Mouse (Mus musculus) CH12.LX (cell line): ENCODE measurements around the gene Olfr134. TPM values are rescaled to one million over a fixed set of nuclear protein-coding genes. Genes with fewer than 3 reads are reported as not detected.

ENCODE experiments used
- DNase-seq: peaks from one replicate; pipeline ENCODE4 v3.0.0-alpha.2; 2013; ENCODE audit errors: extremely low read depth
- H3K27ac ChIP-seq: 2 replicates; pipeline ENCODE4 v1.5.1; 2012; ENCODE audit warnings: low read depth, mild to moderate bottlenecking, control low read depth, moderate library complexity; ENCODE audit not compliant: insufficient read depth
- H3K27me3 ChIP-seq: replicated peaks from 2 replicates; pipeline ENCODE3; 2012; ENCODE audit warnings: inconsistent platforms
- H3K36me3 ChIP-seq, 2 experiments: replicated peaks in 1 of 2; 2 replicates each; pipeline versions ENCODE3 to v1.6.1; 2012; ENCODE audit warnings: inconsistent platforms in 1 of 2, low read length in 1 of 2, mild to moderate bottlenecking in 1 of 2, mixed read lengths in 1 of 2, moderate library complexity in 1 of 2; ENCODE audit not compliant: control insufficient read depth in 1 of 2, insufficient read depth in 1 of 2
- H3K4me1 ChIP-seq, 2 experiments: 2 replicates each; pipeline ENCODE4 v1.6.1; 2012; ENCODE audit warnings: inconsistent platforms in 1 of 2, moderate library complexity in 1 of 2; ENCODE audit not compliant: insufficient read depth in 2 of 2, control insufficient read depth in 1 of 2
- H3K4me2 ChIP-seq: 2 replicates; pipeline ENCODE4 v1.6.1; 2012; ENCODE audit warnings: low read depth, mild to moderate bottlenecking, control low read depth; ENCODE audit not compliant: poor library complexity, insufficient read depth, severe bottlenecking
- H3K4me3 ChIP-seq, 3 experiments: fragments of 150-350 bp in 1 of 3; sonication (generic) in 1 of 3; replicated peaks in 1 of 3; 2 replicates each; pipeline versions ENCODE3 to v1.5.1; 2011 to 2012; ENCODE audit warnings: low read depth in 2 of 3, low read length in 2 of 3, mild to moderate bottlenecking in 2 of 3, moderate library complexity in 2 of 3, control low read depth in 1 of 3, improper control_type of control experiment in 1 of 3, inconsistent platforms in 1 of 3, mixed read lengths in 1 of 3; ENCODE audit not compliant: poor library complexity in 1 of 3
- H3K79me2 ChIP-seq: replicated peaks from 2 replicates; pipeline ENCODE4 v1.6.1; 2012; ENCODE audit warnings: mild to moderate bottlenecking, moderate library complexity; ENCODE audit not compliant: control insufficient read depth, poor library complexity, insufficient read depth, severe bottlenecking; ENCODE audit errors: extremely low read depth
- H3K9ac ChIP-seq: 2 replicates; pipeline ENCODE4 v1.6.1; 2012; ENCODE audit warnings: low read depth, mild to moderate bottlenecking, control low read depth, moderate library complexity; ENCODE audit not compliant: insufficient read depth
- H3K9me3 ChIP-seq: replicated peaks from 2 replicates; pipeline ENCODE3; 2012; ENCODE audit warnings: low read length, inconsistent platforms, mixed read lengths
- BHLHE40 ChIP-seq: IDR thresholded peaks from 2 replicates; pipeline ENCODE4 v1.6.1; 2011; ENCODE audit warnings: mild to moderate bottlenecking, low read depth, low read length, improper control_type of control experiment
- CHD1 ChIP-seq: IDR thresholded peaks from 2 replicates; pipeline ENCODE4 v1.6.1; 2012; ENCODE audit warnings: low read depth, low read length, improper control_type of control experiment, inconsistent platforms
- E2F4 ChIP-seq: IDR thresholded peaks from 2 replicates; pipeline ENCODE4 v1.6.1; 2011; ENCODE audit warnings: low read depth, low read length, improper control_type of control experiment; ENCODE audit not compliant: insufficient replicate concordance
- GABPA ChIP-seq: IDR thresholded peaks from 2 replicates; pipeline ENCODE4 v1.6.1; 2012; ENCODE audit warnings: low read depth, low read length, improper control_type of control experiment, inconsistent platforms; ENCODE audit not compliant: insufficient replicate concordance
- HCFC1 ChIP-seq: IDR thresholded peaks from 2 replicates; pipeline ENCODE4 v1.6.1; 2012; ENCODE audit warnings: low read depth, mild to moderate bottlenecking, inconsistent platforms, low read length, improper control_type of control experiment
- IRF4 ChIP-seq: IDR thresholded peaks from 2 replicates; pipeline ENCODE4 v1.6.1; 2014; ENCODE audit warnings: low read depth, mild to moderate bottlenecking, inconsistent platforms, low read length, improper control_type of control experiment
- MAX ChIP-seq: IDR thresholded peaks from 2 replicates; pipeline ENCODE4 v1.6.1; 2011; ENCODE audit warnings: low read length, improper control_type of control experiment
- MAZ ChIP-seq: IDR thresholded peaks from 2 replicates; pipeline ENCODE4 v1.6.1; 2012; ENCODE audit warnings: low read depth, mild to moderate bottlenecking, inconsistent platforms, low read length, improper control_type of control experiment, moderate library complexity
- MEF2A ChIP-seq: IDR thresholded peaks from 2 replicates; pipeline ENCODE4 v1.6.1; 2014; ENCODE audit warnings: low read depth, mild to moderate bottlenecking, inconsistent platforms, low read length, improper control_type of control experiment, borderline replicate concordance
- PAX5 ChIP-seq: IDR thresholded peaks from 2 replicates; pipeline ENCODE4 v1.6.1; 2012; ENCODE audit warnings: low read length, inconsistent platforms, mixed read lengths
- POLR2A ChIP-seq: IDR thresholded peaks from 2 replicates; pipeline ENCODE4 v1.6.1; 2011; ENCODE audit warnings: low read depth, mild to moderate bottlenecking, improper control_type of control experiment, low read length
- POLR2AphosphoS2 ChIP-seq: IDR thresholded peaks from 2 replicates; pipeline ENCODE4 v1.6.1; 2011; ENCODE audit warnings: low read depth, low read length, improper control_type of control experiment
- SMC3 ChIP-seq: IDR thresholded peaks from 2 replicates; pipeline ENCODE4 v1.6.1; 2011; ENCODE audit warnings: low read depth, low read length, improper control_type of control experiment
- TBP ChIP-seq: conservative IDR thresholded peaks from 2 replicates; pipeline ENCODE4 v1.6.1; 2011; ENCODE audit warnings: low read depth, low read length, improper control_type of control experiment
- UBTF ChIP-seq: IDR thresholded peaks from 2 replicates; pipeline ENCODE4 v1.6.1; 2012; ENCODE audit warnings: low read depth, mild to moderate bottlenecking, inconsistent platforms, low read length, improper control_type of control experiment, moderate library complexity
- dilution Hi-C: fragments of 300-500 bp; cut with MboI; formaldehyde crosslinking; loops from 2 replicates; pipeline ENCODE4 v1.14.3; 2020; ENCODE audit warnings: low sequenced_read_pairs; ENCODE audit not compliant: extremely low pct_unique_long_range_greater_than_20kb, extremely low pct_ligation_motif_present
- in situ Hi-C: fragments of 300-500 bp; cut with MboI; formaldehyde crosslinking; loops from 3 replicates; pipeline ENCODE4 v1.14.3; 2019; ENCODE audit warnings: low sequenced_read_pairs, low pct_ligation_motif_present, low pct_unique_long_range_greater_than_20kb, mixed read lengths
- polyA plus RNA-seq: library from polyadenylated mRNA; unstranded; fragments of >175 nt; gene quantifications from 2 replicates; pipeline ENCODE4 v1.2.1, GENCODE M21; 2012; ENCODE audit warnings: low read depth; ENCODE audit not compliant: insufficient read length
- total RNA-seq, 2 experiments: library from RNA; depleted of rRNA; stranded (reverse); fragments of 300-350 nt in 1 of 2; fragments of >200 nt in 1 of 2; gene quantifications; 2 replicates each; pipeline ENCODE4 v1.2.3; 2012 to 2014

Gene Olfr134
- total and polyA plus RNA-seq, 3 experiments, result not detected

DNA sequence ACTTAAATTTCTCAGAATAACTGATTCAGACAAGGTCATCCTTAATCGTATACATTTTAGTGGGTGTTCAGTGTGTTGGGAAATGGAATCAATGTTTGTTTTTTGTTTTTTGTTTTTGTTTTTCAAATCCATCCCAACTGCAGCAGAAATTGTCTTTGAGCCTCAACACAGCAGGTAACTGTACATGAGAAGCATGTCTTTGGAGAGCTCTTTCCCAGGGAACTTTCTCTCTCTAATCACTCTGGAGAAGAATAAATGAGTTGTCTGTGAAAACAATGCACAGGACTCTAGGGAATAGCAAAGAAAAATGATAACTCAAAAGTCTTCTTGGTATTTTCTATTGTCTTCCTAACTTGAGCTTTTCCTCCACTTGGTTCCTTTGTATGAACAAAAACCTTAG, 32.8 kb downstream of the Olfr134 start, which contains the start of gene Olfr135:
TSS of gene Olfr135 (plus strand) at position 301 of the 400 bp plus-strand sequence.
- in situ Hi-C loops, result no loop called here
- Histone ChIP-seq H3K36me3 (no peaks in the 10 kb centered on the region), H3K4me2 (no peak within 1 kb of the TSS), H3K4me1 (no peaks in the 10 kb centered on the region)
- DNase-seq, result no peak
- TF ChIP-seq SMC3 (no peak), CHD1 (no peak), PAX5 (no peak), POLR2A (no peak), BHLHE40 (no peak), GABPA (no peak), POLR2AphosphoS2 (no peak), IRF4 (no peak), UBTF (no peak), MAX (no peak), TBP (no peak), HCFC1 (no peak), MAZ (no peak), MEF2A (no peak), E2F4 (no peak)
- TF ChIP-seq, all 38 proteins: peak for 0
- Histone ChIP-seq H3K9ac (no peak within 1 kb of the TSS), H3K27ac (no peak within 1 kb of the TSS), H3K4me3 (no peak within 1 kb of the TSS), H3K27me3 (no peaks in the 10 kb centered on the region), H3K79me2 (no peaks in the 10 kb centered on the region), H3K9me3 (peaks cover 10% of the 10 kb centered on the region)
- dilution Hi-C loops, result no loop called here

Other genes with a start within 250 kb of the Olfr134 start
- not detected in 2 replicates for gene Olfr761, start 218.3 kb upstream of the Olfr134 start, total RNA-seq (2012; rRNA removed)
- not detected in 2 replicates for gene Olfr761, start 218.3 kb upstream of the Olfr134 start, total RNA-seq (2014; rRNA removed)
- gene Olfr761, start 218.3 kb upstream of the Olfr134 start, polyA plus RNA-seq, result not detected in 2 replicates
- gene Olfr129, start 111.3 kb upstream of the Olfr134 start, total RNA-seq (2012; rRNA removed), result not detected in 2 replicates
- gene Olfr129, start 111.3 kb upstream of the Olfr134 start, total RNA-seq (2014; rRNA removed), result not detected in 2 replicates
- not detected in 2 replicates for gene Olfr129, start 111.3 kb upstream of the Olfr134 start, polyA plus RNA-seq
- gene Olfr130, start 107.5 kb upstream of the Olfr134 start, total RNA-seq (2012; rRNA removed), result not detected in 2 replicates
- not detected in 2 replicates for gene Olfr130, start 107.5 kb upstream of the Olfr134 start, total RNA-seq (2014; rRNA removed)
- not detected in 2 replicates for gene Olfr130, start 107.5 kb upstream of the Olfr134 start, polyA plus RNA-seq
- not detected in 2 replicates for gene Olfr131, start 82.7 kb upstream of the Olfr134 start, total RNA-seq (2012; rRNA removed)
- gene Olfr131, start 82.7 kb upstream of the Olfr134 start, total RNA-seq (2014; rRNA removed), result not detected in 2 replicates
- not detected in 2 replicates for gene Olfr131, start 82.7 kb upstream of the Olfr134 start, polyA plus RNA-seq
- gene Olfr132, start 36.9 kb upstream of the Olfr134 start, total RNA-seq (2012; rRNA removed), result not detected in 2 replicates
- gene Olfr132, start 36.9 kb upstream of the Olfr134 start, total RNA-seq (2014; rRNA removed), result not detected in 2 replicates
- gene Olfr132, start 36.9 kb upstream of the Olfr134 start, polyA plus RNA-seq, result not detected in 2 replicates
- gene Olfr133, start 26.1 kb upstream of the Olfr134 start, total RNA-seq (2012; rRNA removed), result not detected in 2 replicates
- not detected in 2 replicates for gene Olfr133, start 26.1 kb upstream of the Olfr134 start, total RNA-seq (2014; rRNA removed)
- not detected in 2 replicates for gene Olfr133, start 26.1 kb upstream of the Olfr134 start, polyA plus RNA-seq
- gene Olfr135, start 32.9 kb downstream of the Olfr134 start, total RNA-seq (2012; rRNA removed), result not detected in 2 replicates
- gene Olfr135, start 32.9 kb downstream of the Olfr134 start, total RNA-seq (2014; rRNA removed), result not detected in 2 replicates
- not detected in 2 replicates for gene Olfr135, start 32.9 kb downstream of the Olfr134 start, polyA plus RNA-seq
- gene Olfr138, start 89.6 kb downstream of the Olfr134 start, total RNA-seq (2012; rRNA removed), result not detected in 2 replicates
- gene Olfr138, start 89.6 kb downstream of the Olfr134 start, total RNA-seq (2014; rRNA removed), result not detected in 2 replicates
- gene Olfr138, start 89.6 kb downstream of the Olfr134 start, polyA plus RNA-seq, result not detected in 2 replicates
- gene Olfr137, start 136.2 kb downstream of the Olfr134 start, total RNA-seq (2012; rRNA removed), result not detected in 2 replicates
- gene Olfr137, start 136.2 kb downstream of the Olfr134 start, total RNA-seq (2014; rRNA removed), result not detected in 2 replicates
- gene Olfr137, start 136.2 kb downstream of the Olfr134 start, polyA plus RNA-seq, result not detected in 2 replicates
- not detected in 2 replicates for gene Olfr136, start 158.4 kb downstream of the Olfr134 start, total RNA-seq (2012; rRNA removed)
- not detected in 2 replicates for gene Olfr136, start 158.4 kb downstream of the Olfr134 start, total RNA-seq (2014; rRNA removed)
- not detected in 2 replicates for gene Olfr136, start 158.4 kb downstream of the Olfr134 start, polyA plus RNA-seq
- not detected in 2 replicates for gene Esp36, start 248.8 kb downstream of the Olfr134 start, total RNA-seq (2012; rRNA removed)
- not detected in 2 replicates for gene Esp36, start 248.8 kb downstream of the Olfr134 start, total RNA-seq (2014; rRNA removed)
- not detected in 2 replicates for gene Esp36, start 248.8 kb downstream of the Olfr134 start, polyA plus RNA-seq